Mouse (Mus musculus): ENCODE data around the gene Col6a2. TPM values are rescaled to one million over a fixed set of nuclear protein-coding genes. Genes with fewer than 3 reads are reported as not detected.

Gene Col6a2
- 31.7 and 35.0 TPM in 2 replicates for polyA plus RNA-seq (2015; fragmentation: Nextera tagmentation; extraction: Ambion mirVana)

GRCm38 (mm10) chr10:76622928-76623680, at the start of gene Col6a2:
Gene Col6a2 (minus strand): TSS chr10:76623630.
- H3K9me3 ChIP-seq, result no peaks in the 10 kb centered on the region
- no peaks in the 10 kb centered on the region for H3K36me3 ChIP-seq
- no peaks in the 10 kb centered on the region for H3K27me3 ChIP-seq
- peak within 1 kb of the TSS; percentile 37 for H3K4me3 ChIP-seq
- H3K9ac ChIP-seq, result peak within 1 kb of the TSS; percentile 68
- H3K4me2 ChIP-seq, result peak within 1 kb of the TSS; percentile 62
- peak; percentile 78 for ATAC-seq (ENCODE audit: low read depth)
- H3K27ac ChIP-seq (replicated peaks), result no peak within 1 kb of the TSS
- H3K4me1 ChIP-seq (replicated peaks), result peaks cover 10% of the 10 kb centered on the region
- 3% methylated on average over 30 of the region's 31 CpGs for WGBS

- H3K36me3 ChIP-seq, result no peaks in the 10 kb centered on the region
- no peak overlapping the region for H3K27ac ChIP-seq (replicated peaks)
- H3K9me3 ChIP-seq, result no peaks in the 10 kb centered on the region
- H3K4me1 ChIP-seq (replicated peaks), result no peaks in the 10 kb centered on the region
- no peaks in the 10 kb centered on the region for H3K27me3 ChIP-seq
- WGBS, result 87% methylated on average over 9 of the region's 9 CpGs
- no peak overlapping the region for H3K4me3 ChIP-seq
- H3K9ac ChIP-seq, result no peak overlapping the region
- no peak overlapping the region for H3K4me2 ChIP-seq
- no peak for ATAC-seq (ENCODE audit: low read depth)
Observed at GRCm38 (mm10) chr10:76671939-76672338, 48.5 kb upstream of the Col6a2 start.

GRCm38 (mm10) chr10:76668947-76669284, 45.5 kb upstream of the Col6a2 start:
- no peak overlapping the region for H3K4me3 ChIP-seq
- no peak overlapping the region for H3K4me2 ChIP-seq
- ATAC-seq (ENCODE audit: low read depth), result no peak
- H3K27ac ChIP-seq (replicated peaks), result no peak overlapping the region
- no peaks in the 10 kb centered on the region for H3K36me3 ChIP-seq
- H3K27me3 ChIP-seq, result no peaks in the 10 kb centered on the region
- H3K9me3 ChIP-seq, result peaks cover 12% of the 10 kb centered on the region
- no peaks in the 10 kb centered on the region for H3K4me1 ChIP-seq (replicated peaks)
- WGBS, result 57% methylated on average over 7 of the region's 7 CpGs
- no peak overlapping the region for H3K9ac ChIP-seq

- ATAC-seq (ENCODE audit: low read depth), result no peak
- Histone ChIP-seq H3K9me3 (peaks cover 12% of the 10 kb centered on the region), H3K4me3 (no peak overlapping the region), H3K36me3 (no peaks in the 10 kb centered on the region), H3K9ac (no peak overlapping the region), H3K27me3 (no peaks in the 10 kb centered on the region), H3K27ac (replicated peaks) (no peak overlapping the region), H3K4me2 (no peak overlapping the region), H3K4me1 (replicated peaks) (no peaks in the 10 kb centered on the region)
- WGBS, result 88% methylated on average over 4 of the region's 4 CpGs
Observed at GRCm38 (mm10) chr10:76668261-76668946, 45.0 kb upstream of the Col6a2 start.

GRCm38 (mm10) chr10:76667197-76667805, 43.9 kb upstream of the Col6a2 start:
- Histone ChIP-seq H3K9ac (no peak overlapping the region), H3K4me2 (no peak overlapping the region), H3K27me3 (no peaks in the 10 kb centered on the region), H3K9me3 (peaks cover 12% of the 10 kb centered on the region), H3K4me3 (no peak overlapping the region), H3K4me1 (replicated peaks) (no peaks in the 10 kb centered on the region), H3K27ac (replicated peaks) (no peak overlapping the region), H3K36me3 (no peaks in the 10 kb centered on the region)
- no peak for ATAC-seq (ENCODE audit: low read depth)
- 91% methylated on average over 1 of the region's 1 CpGs for WGBS

GRCm38 (mm10) chr10:76665551-76665950, 42.1 kb upstream of the Col6a2 start:
- Histone ChIP-seq H3K4me2 (no peak overlapping the region), H3K36me3 (no peaks in the 10 kb centered on the region), H3K4me1 (replicated peaks) (no peaks in the 10 kb centered on the region), H3K27ac (replicated peaks) (no peak overlapping the region), H3K4me3 (no peak overlapping the region), H3K9me3 (peaks cover 12% of the 10 kb centered on the region), H3K27me3 (no peaks in the 10 kb centered on the region), H3K9ac (no peak overlapping the region)
- 90% methylated on average over 11 of the region's 11 CpGs for WGBS
- ATAC-seq (ENCODE audit: low read depth), result no peak

- Histone ChIP-seq H3K9ac (no peak overlapping the region), H3K4me1 (replicated peaks) (no peaks in the 10 kb centered on the region), H3K27me3 (no peaks in the 10 kb centered on the region), H3K9me3 (peaks cover 12% of the 10 kb centered on the region), H3K36me3 (no peaks in the 10 kb centered on the region), H3K27ac (replicated peaks) (no peak overlapping the region), H3K4me2 (no peak overlapping the region), H3K4me3 (no peak overlapping the region)
- no peak for ATAC-seq (ENCODE audit: low read depth)
- 84% methylated on average over 20 of the region's 20 CpGs for WGBS
Observed at GRCm38 (mm10) chr10:76664156-76665115, 41.0 kb upstream of the Col6a2 start.

GRCm38 (mm10) chr10:76653345-76654336, 30.2 kb upstream of the Col6a2 start:
- no peak for ATAC-seq (ENCODE audit: low read depth)
- H3K4me2 ChIP-seq, result no peak overlapping the region
- H3K36me3 ChIP-seq, result no peaks in the 10 kb centered on the region
- no peak overlapping the region for H3K4me3 ChIP-seq
- H3K9ac ChIP-seq, result no peak overlapping the region
- WGBS, result 82% methylated on average over 11 of the region's 11 CpGs
- no peaks in the 10 kb centered on the region for H3K9me3 ChIP-seq
- H3K27me3 ChIP-seq, result no peaks in the 10 kb centered on the region
- no peak overlapping the region for H3K27ac ChIP-seq (replicated peaks)
- no peaks in the 10 kb centered on the region for H3K4me1 ChIP-seq (replicated peaks)

GRCm38 (mm10) chr10:76650662-76651342, 27.4 kb upstream of the Col6a2 start:
- Histone ChIP-seq H3K4me1 (replicated peaks) (no peaks in the 10 kb centered on the region), H3K4me3 (no peak overlapping the region), H3K9me3 (no peaks in the 10 kb centered on the region), H3K4me2 (no peak overlapping the region), H3K36me3 (no peaks in the 10 kb centered on the region), H3K27ac (replicated peaks) (no peak overlapping the region), H3K9ac (no peak overlapping the region), H3K27me3 (no peaks in the 10 kb centered on the region)
- WGBS, result 76% methylated on average over 12 of the region's 12 CpGs
- ATAC-seq (ENCODE audit: low read depth), result no peak

- no peaks in the 10 kb centered on the region for H3K36me3 ChIP-seq
- no peaks in the 10 kb centered on the region for H3K9me3 ChIP-seq
- H3K4me1 ChIP-seq (replicated peaks), result no peaks in the 10 kb centered on the region
- ATAC-seq (ENCODE audit: low read depth), result no peak
- WGBS, result 89% methylated on average over 10 of the region's 10 CpGs
- no peaks in the 10 kb centered on the region for H3K27me3 ChIP-seq
- no peak overlapping the region for H3K9ac ChIP-seq
- H3K4me3 ChIP-seq, result no peak overlapping the region
- H3K27ac ChIP-seq (replicated peaks), result no peak overlapping the region
- no peak overlapping the region for H3K4me2 ChIP-seq
Observed at GRCm38 (mm10) chr10:76648738-76649137, 25.3 kb upstream of the Col6a2 start.

Data from neural tube, embryonic 13.5 days (tissue).